Comparison of ENCODE assay signal across 25 mouse cellular contexts in genomic region chr4:141064104-141064659, GRCm38 (mm10). TPM values are rescaled to one million over a fixed set of nuclear protein-coding genes. Genes with fewer than 3 reads are reported as not detected.
A peak's percentile ranks its signal among the peaks of the same experiment; 100 is the strongest.
DNase-seq lines count a peak whose midpoint lies in the region; ATAC-seq and TF ChIP-seq lines count a peak whose summit lies in the region.
"Had no signal": no experiment of that assay in that cellular context is flagged by ENCODE, and none has a peak within 500 bp of the region (broad histone marks: within the 10 kb centered on the region; RNA-seq: fewer than 3 reads in every experiment).

No protein-coding gene starts in this region.

- H3K4me3 ChIP-seq in heart, embryonic 16.5 days (ENCODE audit: low read length): no peak overlapping the region
- no peak overlapping the region for H3K4me3 ChIP-seq in heart, embryonic 10.5 days
- H3K4me3 ChIP-seq in myocyte: no peak overlapping the region
- H3K4me3 ChIP-seq: embryonic facial prominence, embryonic 10.5 days; embryonic facial prominence, embryonic 12.5 days; forebrain, embryonic 13.5 days; forebrain, embryonic 15.5 days had no signal

- H3K9ac ChIP-seq in heart, embryonic 16.5 days (ENCODE audit: low read length): no peak overlapping the region
- H3K9ac ChIP-seq: embryonic facial prominence, embryonic 12.5 days; forebrain, embryonic 13.5 days; forebrain, embryonic 15.5 days; forebrain, postnatal 0 days had no signal

- H3K36me3 ChIP-seq in heart, embryonic 16.5 days (ENCODE audit: control insufficient read depth, insufficient read depth): peaks cover 29% of the 10 kb centered on the region
- H3K36me3 ChIP-seq in heart, embryonic 10.5 days: peaks cover 38% of the 10 kb centered on the region
- H3K36me3 ChIP-seq in myocyte (ENCODE audit: control insufficient read depth, insufficient read depth): peaks cover 14% of the 10 kb centered on the region

- no peaks in the 10 kb centered on the region for H3K9me3 ChIP-seq in heart, embryonic 16.5 days (replicated peaks; ENCODE audit: control insufficient read depth, low read length)
- no peaks in the 10 kb centered on the region for H3K9me3 ChIP-seq in heart, embryonic 10.5 days
- H3K9me3 ChIP-seq: embryonic facial prominence, embryonic 10.5 days; embryonic facial prominence, embryonic 12.5 days; forebrain, embryonic 13.5 days; forebrain, embryonic 15.5 days had no signal

- H3K79me2 ChIP-seq in myocyte (ENCODE audit: control insufficient read depth, insufficient read depth): no peaks in the 10 kb centered on the region

- peaks cover 48% of the 10 kb centered on the region for H3K4me1 ChIP-seq in heart, embryonic 16.5 days (ENCODE audit: control insufficient read depth, insufficient read depth, low read length)
- H3K4me1 ChIP-seq in heart, embryonic 10.5 days: peaks cover 32% of the 10 kb centered on the region

- peak overlapping the region; percentile 21; the same call in 1 of the 2 replicates for H3K27ac ChIP-seq in heart, embryonic 16.5 days (ENCODE audit: low read length)
- H3K27ac ChIP-seq in heart, embryonic 10.5 days: no peak overlapping the region
- H3K27ac ChIP-seq: embryonic facial prominence, embryonic 10.5 days; embryonic facial prominence, embryonic 12.5 days; forebrain, embryonic 13.5 days; forebrain, embryonic 15.5 days had no signal

- no peak overlapping the region for H3ac ChIP-seq in myocyte (ENCODE audit: control insufficient read depth, insufficient read length)

- no peaks in the 10 kb centered on the region for H3K27me3 ChIP-seq in heart, embryonic 16.5 days (ENCODE audit: control insufficient read depth, insufficient read depth, low read length)
- H3K27me3 ChIP-seq in heart, embryonic 10.5 days (ENCODE audit: insufficient read depth, poor library complexity, severe bottlenecking): no peaks in the 10 kb centered on the region
- no peaks in the 10 kb centered on the region for H3K27me3 ChIP-seq in myocyte (ENCODE audit: control insufficient read depth, insufficient read depth, insufficient read length)
- H3K27me3 ChIP-seq: embryonic facial prominence, embryonic 12.5 days; forebrain, embryonic 13.5 days; forebrain, embryonic 15.5 days; Patski had no signal

- TF ChIP-seq POLR2A in myocyte (IDR thresholded peaks at IDR 0.05; ENCODE audit: insufficient read length, low read depth): no peak

- H3K4me2 ChIP-seq in heart, embryonic 16.5 days (ENCODE audit: low read depth, low read length): no peak overlapping the region
- H3K4me2 ChIP-seq in myocyte (ENCODE audit: low read depth): no peak overlapping the region
- H3K4me2 ChIP-seq: embryonic facial prominence, embryonic 12.5 days; forebrain, embryonic 13.5 days; forebrain, embryonic 15.5 days had no signal

- peak; percentile 24 for DNase-seq in cerebellum, adult 9-10 months
- no peak for DNase-seq in cerebellum, adult 9-11 months
- DNase-seq in heart, adult 11 months: peak; percentile 87
- DNase-seq in heart, adult 8-10 months (ENCODE audit: low spot score): no peak
- no peak for DNase-seq in heart, embryonic 10.5 days (ENCODE audit: low spot score)
- DNase-seq in thymus, postnatal 0 days (ENCODE audit: low spot score): no peak
- DNase-seq: adrenal gland, adult 8-10 months; adrenal gland, postnatal 36 days; cerebellum, adult 18-20 months; cerebellum, postnatal 10 days; cerebellum, postnatal 25 days; forebrain, postnatal 0 days had no signal

- 66% methylated on average over 4 of the region's 4 CpGs for WGBS in heart, embryonic 16.5 days
- 79% methylated on average over 4 of the region's 4 CpGs for WGBS in heart, embryonic 10.5 days

- ATAC-seq in heart, embryonic 16.5 days (replicated peaks; ENCODE audit: extremely low read depth, insufficient read depth, low FRiP score): no peak
- ATAC-seq: activated CD4-positive, CD25-positive, alpha-beta regulatory T cell, adult 4 months; forebrain, embryonic 13.5 days; forebrain, embryonic 15.5 days; forebrain, postnatal 0 days; Patski had no signal

TF ChIP-seq in myocyte, 11 proteins besides CTCF, POLR2A, EP300 and RAD21:
- TF ChIP-seq TCF12 (IDR thresholded peaks at IDR 0.05; ENCODE audit: insufficient read depth, poor library complexity, severe bottlenecking) (no peak), MYOD1 (IDR thresholded peaks at IDR 0.05; ENCODE audit: control insufficient read depth in 1 of 3, insufficient read length in 2 of 3, low read depth in 2 of 3) (peak in 1 of 3 experiments; percentile 60), POLR2AphosphoS2 (IDR thresholded peaks at IDR 0.05; ENCODE audit: insufficient read length, low read depth) (peak; percentile 3)

RNA-seq across cellular contexts. Expression of gene Crocc, which starts 3.8 kb away (rescaled TPM):
- 1 to 10 TPM; 3.5 to 6.8 (median 5.3) TPM for total RNA-seq in heart, adult 8-10 months (2022)
- 3.0 and 4.2 TPM in 2 replicates for polyA plus RNA-seq in heart, embryonic 16.5 days (2015; fragmentation: Nextera tagmentation; extraction: Ambion mirVana)
- 4.7 and 6.4 TPM in 2 replicates for polyA plus RNA-seq in heart, embryonic 10.5 days (2016; fragmentation: Nextera tagmentation; extraction: Ambion mirVana)
- 3.9 TPM for polyA plus RNA-seq in myocyte (2012; fragmentation: generic; extraction: Trizol)
- 1.9 and 2.1 TPM in 2 replicates for polyA plus RNA-seq in thymus, postnatal 0 days (2015; fragmentation: Nextera tagmentation; extraction: Ambion mirVana)

RNA-seq across cellular contexts. Expression of gene Necap2, which starts 14.0 kb away (rescaled TPM):
- total RNA-seq in heart, adult 8-10 months (2022): 10 to 100 TPM; 14.7 to 18.2 (median 15.9) TPM
- polyA plus RNA-seq in heart, embryonic 16.5 days (2015; fragmentation: Nextera tagmentation; extraction: Ambion mirVana): 49.8 and 50.1 TPM in 2 replicates
- 41.9 and 53.4 TPM in 2 replicates for polyA plus RNA-seq in heart, embryonic 10.5 days (2016; fragmentation: Nextera tagmentation; extraction: Ambion mirVana)
- polyA plus RNA-seq in myocyte (2012; fragmentation: generic; extraction: Trizol): 85.6 TPM
- 93.7 and 103 TPM in 2 replicates for polyA plus RNA-seq in thymus, postnatal 0 days (2015; fragmentation: Nextera tagmentation; extraction: Ambion mirVana)

RNA-seq across cellular contexts. Expression of gene Spata21, which starts 24.0 kb away (rescaled TPM):
- total RNA-seq in heart, adult 8-10 months (2022): not detected
- polyA plus RNA-seq in heart, embryonic 16.5 days (2015; fragmentation: Nextera tagmentation; extraction: Ambion mirVana): 0.08 TPM in 1 of 2 replicates, not detected in the other
- polyA plus RNA-seq in heart, embryonic 10.5 days (2016; fragmentation: Nextera tagmentation; extraction: Ambion mirVana): 0.05 TPM in 1 of 2 replicates, not detected in the other
- not detected for polyA plus RNA-seq in myocyte (2012; fragmentation: generic; extraction: Trizol)
- 0.15 and 0.17 TPM in 2 replicates for polyA plus RNA-seq in thymus, postnatal 0 days (2015; fragmentation: Nextera tagmentation; extraction: Ambion mirVana)
- total RNA-seq: adrenal gland, adult 18-20 months; adrenal gland, adult 8-10 months; adrenal gland, postnatal 14 days; adrenal gland, postnatal 36 days had no signal
- polyA plus RNA-seq: C2C12; embryonic facial prominence, embryonic 14.5 days; forebrain, embryonic 11.5 days; Patski had no signal

RNA-seq across cellular contexts. Expression of gene Mfap2, which starts 54.0 kb away (rescaled TPM):
- total RNA-seq in heart, adult 8-10 months (2022): 1 to 10 TPM; 1.7 to 2.8 (median 2.2) TPM
- polyA plus RNA-seq in heart, embryonic 16.5 days (2015; fragmentation: Nextera tagmentation; extraction: Ambion mirVana): 197 and 233 TPM in 2 replicates
- 159 and 233 TPM in 2 replicates for polyA plus RNA-seq in heart, embryonic 10.5 days (2016; fragmentation: Nextera tagmentation; extraction: Ambion mirVana)
- 0.53 TPM for polyA plus RNA-seq in myocyte (2012; fragmentation: generic; extraction: Trizol)
- polyA plus RNA-seq in thymus, postnatal 0 days (2015; fragmentation: Nextera tagmentation; extraction: Ambion mirVana): 24.4 and 32.8 TPM in 2 replicates
- polyA plus RNA-seq: activated CD4-positive, CD25-positive, alpha-beta regulatory T cell, adult 4 months had no signal

Comparison
In these comparisons a context has a peak if more than half of its experiments do, and no peak if none do; other contexts are left out.
1. DNase-seq: peak in cerebellum, adult 9-10 months (single experiment) and heart, adult 11 months (single experiment); none in cerebellum, adult 9-11 months (single experiment), heart, adult 8-10 months (single experiment), heart, embryonic 10.5 days (single experiment) and thymus, postnatal 0 days (single experiment).